Mouse (Mus musculus) stomach, postnatal 0 days (tissue): ENCODE results near the gene Rps6ka1.

ENCODE experiments used
- CTCF ChIP-seq: IDR thresholded peaks from 2 replicates; pipeline ENCODE4 v1.5.1; 2016; ENCODE audit warnings: antibody characterized with exemption, low read depth, mild to moderate bottlenecking, moderate library complexity
- EP300 ChIP-seq: optimal IDR thresholded peaks from 2 replicates; pipeline ENCODE3; 2016; ENCODE audit warnings: antibody characterized with exemption

DNA sequence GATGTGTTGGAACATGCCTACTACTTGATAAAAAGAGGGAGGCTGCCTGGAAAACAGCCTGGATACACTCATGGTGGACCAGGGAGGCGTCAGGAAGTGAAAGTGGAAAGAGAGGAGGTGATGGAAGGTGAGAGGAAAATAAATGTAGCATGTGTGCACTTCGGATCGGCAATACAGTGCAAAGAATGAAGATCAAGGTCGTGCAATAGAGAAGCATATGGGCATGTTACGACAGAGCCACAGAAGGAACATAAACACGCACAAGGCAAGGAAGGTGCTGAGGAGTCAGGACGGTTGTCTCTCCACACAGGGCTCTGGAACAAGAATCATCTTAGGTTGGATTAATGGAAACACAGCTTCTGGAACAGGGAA, 71.1 kb downstream of the Rps6ka1 start:
- TF ChIP-seq CTCF: no peak
- TF ChIP-seq EP300: no peak
